Mouse (Mus musculus): ENCODE results near the gene Gm17359.

GRCm38 (mm10) chr3:79440976-79441491 is 104.6 kb downstream of the Gm17359 start:
- TF ChIP-seq POLR2A (IDR thresholded peaks at IDR 0.05; ENCODE audit: low read depth, low read length) (no peak), EP300 (IDR thresholded peaks at IDR 0.05; ENCODE audit: low read length) (no peak), MAZ (IDR thresholded peaks at IDR 0.05; ENCODE audit: low read depth, low read length) (no peak), CTCF (conservative IDR thresholded peaks at IDR 0.05 in 1 of 2, IDR thresholded peaks at IDR 0.05 in 1 of 2; ENCODE audit: low read depth in 2 of 2, low read length in 2 of 2) (no peak), TCF12 (IDR thresholded peaks at IDR 0.05; ENCODE audit: low read depth, low read length) (no peak), ZNF384 (IDR thresholded peaks at IDR 0.05; ENCODE audit: low read depth, low read length) (no peak)
